Mouse (Mus musculus): ENCODE measurements around the gene Otud7b. TPM values are rescaled to one million over a fixed set of nuclear protein-coding genes. Genes with fewer than 3 reads are reported as not detected.
A peak's percentile ranks its signal among the peaks of the same experiment; 100 is the strongest.
"Not testable (repeated sequence)": the region's sequence is repeated elsewhere in the genome, so short reads cannot be mapped to it uniquely, and the experiment has no call there.

The Otud7b gene
- polyA plus RNA-seq, 2 experiments from 2014 or later = 8.0 to 12.0 TPM

GRCm38 (mm10) chr3:96152611-96153010 lies 48.3 kb downstream of the Otud7b start:
- no peak for ATAC-seq

GRCm38 (mm10) chr3:96155501-96155900 lies 51.2 kb downstream of the Otud7b start:
- no peak for ATAC-seq

GRCm38 (mm10) chr3:96159820-96160219 lies 55.5 kb downstream of the Otud7b start:
- ATAC-seq = no peak

- no peak for ATAC-seq
These were observed 56.0 kb downstream of the Otud7b start for GRCm38 (mm10) chr3:96160222-96160802.

- ATAC-seq = peak; percentile 62
These were observed 56.6 kb downstream of the Otud7b start for GRCm38 (mm10) chr3:96160803-96161516.

GRCm38 (mm10) chr3:96161869-96162840 lies 57.8 kb downstream of the Otud7b start, which contains the start of gene Mtmr11:
Gene Mtmr11 (plus strand): TSS chr3:96162004.
- peak; percentile 40 for ATAC-seq

GRCm38 (mm10) chr3:96163040-96163439 lies 58.7 kb downstream of the Otud7b start:
- ATAC-seq = no peak

- no peak for ATAC-seq
These were observed 64.3 kb downstream of the Otud7b start for GRCm38 (mm10) chr3:96168466-96169158.

GRCm38 (mm10) chr3:96170276-96170675 lies 65.9 kb downstream of the Otud7b start:
- no peak for ATAC-seq

GRCm38 (mm10) chr3:96170976-96171545 lies 66.7 kb downstream of the Otud7b start:
- no peak for ATAC-seq

GRCm38 (mm10) chr3:96171583-96172196 lies 67.4 kb downstream of the Otud7b start:
- peak; percentile 5 for ATAC-seq

- peak; percentile 98 for ATAC-seq
These were observed 68.2 kb downstream of the Otud7b start, which contains the start of gene Sf3b4 for GRCm38 (mm10) chr3:96172197-96173178. Gene Sf3b4 (plus strand): TSS chr3:96172332.

GRCm38 (mm10) chr3:96173185-96173584 lies 68.9 kb downstream of the Otud7b start:
- no peak for ATAC-seq

GRCm38 (mm10) chr3:96174042-96174441 lies 69.7 kb downstream of the Otud7b start:
- ATAC-seq = not testable (repeated sequence)

GRCm38 (mm10) chr3:96175251-96175650 lies 70.9 kb downstream of the Otud7b start:
- ATAC-seq = no peak

GRCm38 (mm10) chr3:96178427-96178826 lies 74.1 kb downstream of the Otud7b start:
- ATAC-seq = no peak

GRCm38 (mm10) chr3:96178902-96179301 lies 74.6 kb downstream of the Otud7b start:
- ATAC-seq = no peak

- no peak for ATAC-seq
These were observed 75.2 kb downstream of the Otud7b start for GRCm38 (mm10) chr3:96179531-96179930.

- ATAC-seq = peak; percentile 75
These were observed 76.6 kb downstream of the Otud7b start, which contains the start of gene Sv2a for GRCm38 (mm10) chr3:96180727-96181477. Gene Sv2a (plus strand): TSS chr3:96181151.

Measured in activated CD4-positive, CD25-positive, alpha-beta regulatory T cell, adult 4 months (primary cell).